Mouse (Mus musculus): ENCODE data around the gene Pcp2.

- TF ChIP-seq CHD2 (IDR thresholded peaks at IDR 0.05; ENCODE audit: low read length) (no peak), POLR2A (IDR thresholded peaks at IDR 0.05; ENCODE audit: control insufficient read depth in 1 of 2, insufficient read depth in 1 of 2, low read depth in 1 of 2, low read length in 2 of 2, poor library complexity in 1 of 2) (no peak), CTCF (IDR thresholded peaks at IDR 0.05 in 2 of 3, conservative IDR thresholded peaks at IDR 0.05 in 1 of 3; ENCODE audit: control insufficient read depth in 1 of 3, insufficient read depth in 1 of 3, low read depth in 2 of 3, low read length in 3 of 3, poor library complexity in 1 of 3, severe bottlenecking in 1 of 3) (no peak), BHLHE40 (IDR thresholded peaks at IDR 0.05; ENCODE audit: borderline replicate concordance, low read depth, low read length) (peak; percentile 93), TCF12 (IDR thresholded peaks at IDR 0.05; ENCODE audit: low read depth, low read length) (no peak), CHD1 (IDR thresholded peaks at IDR 0.05; ENCODE audit: low read depth, low read length) (no peak)
Measured at GRCm38 (mm10) chr8:3652845-3653244, 27.5 kb upstream of the Pcp2 start.
